Mouse (Mus musculus): ENCODE data around the gene Olfr455. TPM values are rescaled to one million over a fixed set of nuclear protein-coding genes. Genes with fewer than 3 reads are reported as not detected.

Olfr455 gene
- polyA plus RNA-seq, 1 experiment from 2014 or later = not detected

Other genes with a start within 250 kb of the Olfr455 start
- 4.3 and 4.9 TPM in 2 replicates for gene Fam131b, start 222.9 kb downstream of the Olfr455 start, polyA plus RNA-seq (2016; fragmentation: Nextera tagmentation; extraction: Ambion mirVana)
- 71.4 and 82.5 TPM in 2 replicates for gene Zyx, start 198.0 kb downstream of the Olfr455 start, polyA plus RNA-seq (2016; fragmentation: Nextera tagmentation; extraction: Ambion mirVana)
- gene Epha1, start 174.3 kb downstream of the Olfr455 start, polyA plus RNA-seq (2016; fragmentation: Nextera tagmentation; extraction: Ambion mirVana) = 1.9 and 2.4 TPM in 2 replicates
- not detected in 2 replicates for gene Tas2r143, start 147.3 kb downstream of the Olfr455 start, polyA plus RNA-seq (2016; fragmentation: Nextera tagmentation; extraction: Ambion mirVana)
- not detected in 2 replicates for gene Tas2r135, start 142.2 kb downstream of the Olfr455 start, polyA plus RNA-seq (2016; fragmentation: Nextera tagmentation; extraction: Ambion mirVana)
- gene Tas2r126, start 113.1 kb downstream of the Olfr455 start, polyA plus RNA-seq (2016; fragmentation: Nextera tagmentation; extraction: Ambion mirVana) = not detected in 2 replicates
- gene Olfr458, start 82.4 kb downstream of the Olfr455 start, polyA plus RNA-seq (2016; fragmentation: Nextera tagmentation; extraction: Ambion mirVana) = not detected in 2 replicates
- not detected in 2 replicates for gene Olfr457, start 71.3 kb downstream of the Olfr455 start, polyA plus RNA-seq (2016; fragmentation: Nextera tagmentation; extraction: Ambion mirVana)
- gene Olfr456, start 60.4 kb downstream of the Olfr455 start, polyA plus RNA-seq (2016; fragmentation: Nextera tagmentation; extraction: Ambion mirVana) = not detected in 2 replicates
- not detected in 2 replicates for gene Tcaf3, start 50.1 kb upstream of the Olfr455 start, polyA plus RNA-seq (2016; fragmentation: Nextera tagmentation; extraction: Ambion mirVana)
- 3.8 and 4.5 TPM in 2 replicates for gene Tcaf2, start 97.7 kb upstream of the Olfr455 start, polyA plus RNA-seq (2016; fragmentation: Nextera tagmentation; extraction: Ambion mirVana)
- 189 and 192 TPM in 2 replicates for gene Tcaf1, start 162.5 kb upstream of the Olfr455 start, polyA plus RNA-seq (2016; fragmentation: Nextera tagmentation; extraction: Ambion mirVana)
- gene Olfr453, start 191.8 kb upstream of the Olfr455 start, polyA plus RNA-seq (2016; fragmentation: Nextera tagmentation; extraction: Ambion mirVana) = not detected in 2 replicates
- not detected in 2 replicates for gene Olfr38, start 208.8 kb upstream of the Olfr455 start, polyA plus RNA-seq (2016; fragmentation: Nextera tagmentation; extraction: Ambion mirVana)
- gene Olfr452, start 237.5 kb upstream of the Olfr455 start, polyA plus RNA-seq (2016; fragmentation: Nextera tagmentation; extraction: Ambion mirVana) = not detected in 2 replicates